Comparison of ENCODE assay signal across 8 mouse cellular contexts in the genomic region with DNA sequence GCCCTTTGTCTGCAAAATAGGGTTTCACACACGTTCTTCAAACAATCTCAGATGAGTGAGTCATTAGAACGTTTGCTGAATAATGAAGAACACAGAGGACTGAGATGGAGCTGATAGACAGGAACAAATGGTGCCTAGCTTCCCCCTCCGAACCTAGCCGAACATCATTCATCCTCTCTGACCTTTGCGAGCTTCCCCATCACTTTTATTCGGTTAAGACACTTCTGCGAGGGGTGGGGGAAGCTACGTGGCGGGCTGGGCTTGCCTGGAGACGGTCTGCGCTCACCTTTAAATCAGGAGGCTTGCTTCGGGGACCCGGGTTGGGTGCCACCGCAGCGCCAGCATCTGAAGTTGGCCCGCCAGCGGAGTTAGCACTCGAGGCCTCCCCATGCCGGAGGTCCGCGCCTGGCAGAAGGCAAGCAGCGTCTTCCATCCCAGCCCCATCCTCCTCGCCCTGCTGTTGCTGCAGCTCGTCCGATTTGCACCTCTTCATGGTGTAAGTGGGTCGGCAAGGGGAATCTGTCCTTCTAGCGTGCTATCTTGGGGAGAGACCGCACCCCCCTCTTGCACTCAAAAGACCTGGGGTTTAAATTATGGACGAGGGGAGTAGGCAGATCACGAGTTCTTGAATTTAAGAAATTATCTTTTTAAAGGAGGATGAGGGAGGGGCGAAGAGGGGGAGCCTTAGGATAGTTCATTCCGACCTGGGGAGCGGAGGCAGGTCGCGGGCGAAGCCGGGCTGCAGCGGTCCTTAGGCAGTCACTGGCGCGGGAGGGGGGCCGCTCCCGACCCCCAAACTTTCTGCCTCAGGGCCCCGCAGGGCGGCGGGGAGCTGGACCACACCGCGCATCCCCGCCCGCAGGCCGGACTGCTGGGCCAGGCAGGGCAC. TPM values are rescaled to one million over a fixed set of nuclear protein-coding genes. Genes with fewer than 3 reads are reported as not detected.
DNase-seq lines count a peak whose midpoint lies in the region; ATAC-seq and TF ChIP-seq lines count a peak whose summit lies in the region.

A gene (minus strand): TSS at position 591 of the 889 bp plus-strand sequence.

- no peak for TF ChIP-seq POLR2A in spleen, adult 2 months (IDR thresholded peaks at IDR 0.05; ENCODE audit: low read depth, low read length)
- no peak for TF ChIP-seq POLR2A in brain, embryonic 14.5 days (IDR thresholded peaks at IDR 0.05; ENCODE audit: borderline replicate concordance, extremely low read depth, insufficient read depth, insufficient read length, poor library complexity, severe bottlenecking)

- H3K36me3 ChIP-seq in spleen, adult 2 months (ENCODE audit: control insufficient read depth, insufficient read depth, low read length), result no peaks in the 10 kb centered on the region
- H3K36me3 ChIP-seq in forebrain, embryonic 13.5 days (ENCODE audit: poor library complexity, severe bottlenecking), result no peaks in the 10 kb centered on the region
- H3K36me3 ChIP-seq in limb, embryonic 10.5 days, result peaks cover 4% of the 10 kb centered on the region
- H3K36me3 ChIP-seq in midbrain, postnatal 0 days (ENCODE audit: insufficient read depth, low read length), result no peaks in the 10 kb centered on the region

- H3K9me3 ChIP-seq in forebrain, embryonic 13.5 days (replicated peaks), result no peaks in the 10 kb centered on the region
- no peaks in the 10 kb centered on the region for H3K9me3 ChIP-seq in limb, embryonic 10.5 days (replicated peaks)
- H3K9me3 ChIP-seq in midbrain, postnatal 0 days (ENCODE audit: low read length), result no peaks in the 10 kb centered on the region

- peak within 1 kb of the TSS; percentile 87 for H3K4me2 ChIP-seq in forebrain, embryonic 13.5 days
- H3K4me2 ChIP-seq in midbrain, postnatal 0 days (ENCODE audit: low read depth, low read length, poor library complexity, severe bottlenecking), result peak within 1 kb of the TSS; percentile 87

- TF ChIP-seq CTCF in spleen, adult 2 months (IDR thresholded peaks at IDR 0.05; ENCODE audit: extremely low read depth, insufficient read depth, insufficient read length, insufficient replicate concordance), result no peak
- no peak for TF ChIP-seq CTCF in brain, embryonic 14.5 days (IDR thresholded peaks at IDR 0.05; ENCODE audit: borderline replicate concordance, extremely low read depth, insufficient read depth, insufficient read length)
- no peak for TF ChIP-seq CTCF in midbrain, postnatal 0 days (IDR thresholded peaks at IDR 0.05)

- H3K4me3 ChIP-seq in spleen, adult 2 months (ENCODE audit: extremely low read depth, insufficient read depth, insufficient read length), result peak within 1 kb of the TSS; percentile 52
- peak within 1 kb of the TSS; percentile 69 for H3K4me3 ChIP-seq in forebrain, embryonic 13.5 days
- peak within 1 kb of the TSS; percentile 79 for H3K4me3 ChIP-seq in limb, embryonic 10.5 days
- peak within 1 kb of the TSS; percentile 79 for H3K4me3 ChIP-seq in midbrain, postnatal 0 days (ENCODE audit: low read depth, low read length)

- H3K27ac ChIP-seq in spleen, adult 2 months (ENCODE audit: insufficient read depth, low read length), result peak within 1 kb of the TSS; percentile 55
- H3K27ac ChIP-seq in forebrain, embryonic 13.5 days, result peak within 1 kb of the TSS; percentile 85
- peak within 1 kb of the TSS; percentile 94 for H3K27ac ChIP-seq in limb, embryonic 10.5 days
- H3K27ac ChIP-seq in midbrain, postnatal 0 days (ENCODE audit: low read depth, low read length), result peak within 1 kb of the TSS; percentile 84

- under 1% methylated on average over 50 of the region's 50 CpGs for WGBS in spleen, adult 2 months
- under 1% methylated on average over 37 of the region's 50 CpGs for WGBS in forebrain, embryonic 13.5 days
- WGBS in limb, embryonic 10.5 days, result under 1% methylated on average over 49 of the region's 50 CpGs
- under 1% methylated on average over 42 of the region's 50 CpGs for WGBS in midbrain, postnatal 0 days

- peaks cover 9% of the 10 kb centered on the region for H3K4me1 ChIP-seq in spleen, adult 2 months (ENCODE audit: control insufficient read depth, insufficient read depth, insufficient read length)
- peaks cover 61% of the 10 kb centered on the region for H3K4me1 ChIP-seq in forebrain, embryonic 13.5 days
- H3K4me1 ChIP-seq in limb, embryonic 10.5 days, result peaks cover 55% of the 10 kb centered on the region
- H3K4me1 ChIP-seq in midbrain, postnatal 0 days (ENCODE audit: insufficient read depth, low read length), result peaks cover 19% of the 10 kb centered on the region

- no peak for DNase-seq in spleen, adult 2 months (ENCODE audit: low read depth in 1 of 2, low spot score in 2 of 2)
- DNase-seq in spleen, postnatal 36 days (ENCODE audit: low spot score in 2 of 2), result no peak
- peak; percentile 77 for DNase-seq in brain, embryonic 14.5 days (ENCODE audit: low read depth)
- DNase-seq in limb, embryonic 10.5 days (ENCODE audit: low spot score), result peak; percentile 72
- peak; percentile 40 for DNase-seq in midbrain, postnatal 0 days (ENCODE audit: low spot score)
- DNase-seq in frontal cortex, postnatal 36 days (ENCODE audit: low spot score in 2 of 2), result no peak

- H3K27me3 ChIP-seq in spleen, adult 2 months (ENCODE audit: control insufficient read depth, insufficient read depth, low read length), result peaks cover 9% of the 10 kb centered on the region
- H3K27me3 ChIP-seq in forebrain, embryonic 13.5 days, result no peaks in the 10 kb centered on the region
- H3K27me3 ChIP-seq in limb, embryonic 10.5 days (ENCODE audit: low read depth, poor library complexity, severe bottlenecking), result no peaks in the 10 kb centered on the region
- no peaks in the 10 kb centered on the region for H3K27me3 ChIP-seq in midbrain, postnatal 0 days (ENCODE audit: insufficient read depth, low read length)

- peak; percentile 34 for ATAC-seq in forebrain, embryonic 13.5 days
- ATAC-seq in hematopoietic stem cell, adult 5-6 weeks (replicated peaks in 1 of 2; ENCODE audit: insufficient read depth in 1 of 2, low FRiP score in 2 of 2, low TSS enrichment in 1 of 2, low read depth in 1 of 2, poor library complexity in 2 of 2, severe bottlenecking in 2 of 2), result no peak
- ATAC-seq in midbrain, postnatal 0 days (ENCODE audit: low FRiP score), result peak; percentile 55; the same call in 1 of the 2 replicates

- H3K9ac ChIP-seq in forebrain, embryonic 13.5 days, result peak within 1 kb of the TSS; percentile 89
- H3K9ac ChIP-seq in midbrain, postnatal 0 days (replicated peaks; ENCODE audit: low read length, poor library complexity, severe bottlenecking), result peak within 1 kb of the TSS; percentile 90

RNA-seq across cellular contexts. Expression of the gene that starts here (rescaled TPM):
- polyA plus RNA-seq in spleen, adult 2 months (2012; rRNA removed), result 116 and 244 TPM in 2 replicates
- 53.1 and 74.0 TPM in 2 replicates for polyA plus RNA-seq in brain, embryonic 14.5 days (2012; rRNA removed)
- polyA plus RNA-seq in forebrain, embryonic 13.5 days (2015; fragmentation: Nextera tagmentation; extraction: Ambion mirVana), result 16.7 and 19.7 TPM in 2 replicates
- 9.4 and 10.1 TPM in 2 replicates for total RNA-seq in hematopoietic stem cell, adult 5-6 weeks (2017)
- 7.6 and 8.0 TPM in 2 replicates for polyA plus RNA-seq in limb, embryonic 10.5 days (2016; fragmentation: Nextera tagmentation; extraction: Ambion mirVana)
- total RNA-seq in midbrain, postnatal 0 days (2014; rRNA removed), result 115 and 152 TPM in 2 replicates
- 35.4 and 36.3 TPM in 2 replicates for polyA plus RNA-seq in midbrain, postnatal 0 days (2015; fragmentation: Nextera tagmentation; extraction: Ambion mirVana)

Comparison
In these comparisons a context has a peak if more than half of its experiments do, and no peak if none do; other contexts are left out.
1. RNA of the gene that starts here (total RNA-seq): 115 to 152 TPM in midbrain, postnatal 0 days; 9.4 to 10.1 TPM in hematopoietic stem cell, adult 5-6 weeks; every median in the first group is over 10 times any median in the second.
2. DNase-seq: peak in brain, embryonic 14.5 days (single experiment), limb, embryonic 10.5 days (single experiment) and midbrain, postnatal 0 days (single experiment); none in spleen, adult 2 months (0 of 2), spleen, postnatal 36 days (0 of 2) and frontal cortex, postnatal 36 days (0 of 2).
3. ATAC-seq: peak in forebrain, embryonic 13.5 days (single experiment) and midbrain, postnatal 0 days (single experiment); none in hematopoietic stem cell, adult 5-6 weeks (0 of 2).
4. Peak in every context shown above with its lines, with median percentiles within 50 percentile points of each other: H3K27ac ChIP-seq and H3K4me3 ChIP-seq.